Mouse (Mus musculus) hindbrain, embryonic 15.5 days (tissue): ENCODE results near the gene Ppp1r2. TPM values are rescaled to one million over a fixed set of nuclear protein-coding genes. Genes with fewer than 3 reads are reported as not detected.
"Not testable (repeated sequence)": the region's sequence is repeated elsewhere in the genome, so short reads cannot be mapped to it uniquely, and the experiment has no call there.

ENCODE experiments used
- ATAC-seq: fragments of 200-750 bp; cut with Nextera tagmentation; 2 replicates; pipeline ENCODE4 v1.8.0; 2017; ENCODE audit warnings: low read depth, moderate number of reproducible peaks, moderate TSS enrichment; ENCODE audit not compliant: low FRiP score
- H3K27ac ChIP-seq: fragments of 300-500 bp; sonication (generic); replicated peaks from 2 replicates; pipeline ENCODE4 v1.5.1; 2015; ENCODE audit warnings: mild to moderate bottlenecking, inconsistent platforms
- H3K27me3 ChIP-seq: fragments of 300-500 bp; sonication (generic); 2 replicates; pipeline ENCODE4 v1.6.1; 2015; ENCODE audit warnings: control low read depth, inconsistent platforms
- H3K36me3 ChIP-seq: fragments of 300-500 bp; sonication (generic); 2 replicates; pipeline ENCODE4 v1.6.1; 2015; ENCODE audit warnings: control low read depth, inconsistent platforms
- H3K4me1 ChIP-seq: fragments of 300-500 bp; sonication (generic); replicated peaks from 2 replicates; pipeline ENCODE4 v1.6.1; 2015; ENCODE audit warnings: control low read depth, inconsistent platforms
- H3K4me2 ChIP-seq: fragments of 300-500 bp; sonication (generic); 2 replicates; pipeline ENCODE4 v1.6.1; 2015; ENCODE audit warnings: moderate library complexity, mild to moderate bottlenecking, inconsistent platforms
- H3K4me3 ChIP-seq: fragments of 300-500 bp; sonication (generic); 2 replicates; pipeline ENCODE4 v1.5.1; 2015; ENCODE audit warnings: mild to moderate bottlenecking, inconsistent platforms
- H3K9ac ChIP-seq: fragments of 300-500 bp; sonication (generic); 2 replicates; pipeline ENCODE4 v1.6.1; 2015; ENCODE audit warnings: inconsistent platforms
- H3K9me3 ChIP-seq: fragments of 300-500 bp; sonication (generic); 2 replicates; pipeline ENCODE4 v1.6.1; 2016; ENCODE audit warnings: control low read depth, inconsistent platforms
- WGBS: fragments of 180-500 bp; shearing (Covaris S2); methylation state at CpG from one replicate; pipeline ENCODE4 v1.1.7; 2015; 5-methylcytosine and 5-hydroxymethylcytosine counted together
- polyA plus RNA-seq: library from polyadenylated mRNA; unstranded; fragments of >200 nt; fragmentation: Nextera tagmentation; extraction: Ambion mirVana; gene quantifications from 2 replicates; pipeline ENCODE4 v1.2.1, GENCODE M21; 2015

Gene Ppp1r2
- 94.0 and 100 TPM in 2 replicates for polyA plus RNA-seq

- under 1% methylated on average over 78 of the region's 83 CpGs for WGBS
- Histone ChIP-seq H3K4me2 (peak within 1 kb of the TSS; percentile 65), H3K27ac (peak within 1 kb of the TSS; percentile 86), H3K9ac (peak within 1 kb of the TSS; percentile 97), H3K27me3 (no peaks in the 10 kb centered on the region), H3K9me3 (no peaks in the 10 kb centered on the region), H3K4me1 (peaks cover 32% of the 10 kb centered on the region), H3K4me3 (peak within 1 kb of the TSS; percentile 98), H3K36me3 (no peaks in the 10 kb centered on the region)
- peak; percentile 95 for ATAC-seq
Observed at GRCm38 (mm10) chr16:31274674-31275460, at the start of gene Ppp1r2. Gene Ppp1r2, minus strand, starts transcription at chr16:31275277.

DNA sequence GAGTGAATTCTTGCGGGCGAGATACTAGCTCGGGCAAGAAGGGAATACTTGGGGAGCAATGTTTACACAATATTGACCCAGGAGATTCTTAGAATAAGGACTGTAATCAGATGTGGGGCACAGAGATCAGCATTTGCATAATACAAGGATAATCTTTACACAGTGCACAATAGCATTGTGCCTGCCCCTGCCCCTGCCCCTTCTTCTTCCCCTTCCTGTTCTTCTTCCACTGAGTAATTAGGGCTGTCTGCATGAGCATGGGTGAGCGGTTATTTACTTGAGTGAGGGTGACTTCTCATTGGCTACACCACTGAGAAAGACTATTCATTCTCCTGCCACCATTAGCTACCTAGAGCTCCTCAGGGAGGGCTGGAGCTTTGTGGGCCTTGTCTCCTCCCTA lies 46.4 kb upstream of the Ppp1r2 start:
- Histone ChIP-seq H3K4me2 (no peak overlapping the region), H3K4me1 (no peaks in the 10 kb centered on the region; the same call in 1 of the 2 replicates), H3K27me3 (no peaks in the 10 kb centered on the region), H3K4me3 (no peak overlapping the region), H3K9me3 (no peaks in the 10 kb centered on the region), H3K9ac (no peak overlapping the region), H3K36me3 (no peaks in the 10 kb centered on the region), H3K27ac (no peak overlapping the region)
- no peak for ATAC-seq
- WGBS = 64% methylated on average over 4 of the region's 4 CpGs

GRCm38 (mm10) chr16:31320954-31321353 lies 45.9 kb upstream of the Ppp1r2 start:
- H3K36me3 ChIP-seq = no peaks in the 10 kb centered on the region
- H3K27me3 ChIP-seq = no peaks in the 10 kb centered on the region
- no peak overlapping the region for H3K27ac ChIP-seq
- 84% methylated on average over 7 of the region's 7 CpGs for WGBS
- H3K9me3 ChIP-seq = no peaks in the 10 kb centered on the region
- H3K4me2 ChIP-seq = no peak overlapping the region
- no peaks in the 10 kb centered on the region; the same call in 1 of the 2 replicates for H3K4me1 ChIP-seq
- H3K4me3 ChIP-seq = no peak overlapping the region
- no peak for ATAC-seq
- H3K9ac ChIP-seq = no peak overlapping the region

GRCm38 (mm10) chr16:31319723-31320122 lies 44.6 kb upstream of the Ppp1r2 start:
- H3K9ac ChIP-seq, H3K4me1 ChIP-seq, H3K36me3 ChIP-seq, ATAC-seq, H3K4me3 ChIP-seq, H3K4me2 ChIP-seq, H3K9me3 ChIP-seq, H3K27me3 ChIP-seq, H3K27ac ChIP-seq: not testable (repeated sequence)
- WGBS = 82% methylated on average over 3 of the region's 3 CpGs

GRCm38 (mm10) chr16:31319316-31319715 lies 44.2 kb upstream of the Ppp1r2 start:
- WGBS = 86% methylated on average over 4 of the region's 4 CpGs
- no peak for ATAC-seq

DNA sequence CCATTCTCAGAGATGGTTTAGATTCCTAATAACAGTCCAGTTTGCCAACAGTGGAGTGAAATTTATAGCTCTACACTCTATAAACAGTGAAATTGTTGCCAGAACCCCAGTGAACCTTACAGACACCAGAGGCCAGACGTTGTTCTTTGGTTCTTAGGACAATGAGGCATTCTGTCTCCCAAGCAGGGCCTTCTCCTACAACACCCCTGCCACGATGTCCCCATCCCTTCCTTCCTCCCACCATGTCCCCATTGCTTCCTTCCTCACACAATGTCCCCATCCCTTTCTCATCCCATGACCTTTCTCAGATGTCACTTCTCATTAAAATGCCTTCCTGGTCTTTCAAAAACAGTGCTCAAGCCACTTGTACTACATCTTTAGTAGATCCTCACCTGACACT lies 43.3 kb upstream of the Ppp1r2 start:
- 80% methylated on average over 2 of the region's 2 CpGs for WGBS
- no peak for ATAC-seq
- Histone ChIP-seq H3K9ac (no peak overlapping the region), H3K36me3 (no peaks in the 10 kb centered on the region), H3K27me3 (no peaks in the 10 kb centered on the region), H3K4me2 (no peak overlapping the region), H3K27ac (no peak overlapping the region), H3K4me3 (no peak overlapping the region), H3K4me1 (peaks cover 6% of the 10 kb centered on the region; the same call in 1 of the 2 replicates), H3K9me3 (no peaks in the 10 kb centered on the region)

More at GRCm38 (mm10) chr16:31319316-31319715, 44.2 kb upstream of the Ppp1r2 start:
- Histone ChIP-seq H3K27me3 (no peaks in the 10 kb centered on the region), H3K9ac (no peak overlapping the region), H3K4me1 (peaks cover 6% of the 10 kb centered on the region; the same call in 1 of the 2 replicates), H3K36me3 (no peaks in the 10 kb centered on the region), H3K4me3 (no peak overlapping the region), H3K4me2 (no peak overlapping the region), H3K27ac (no peak overlapping the region), H3K9me3 (no peaks in the 10 kb centered on the region)

GRCm38 (mm10) chr16:31316246-31317143 lies 41.4 kb upstream of the Ppp1r2 start:
- not testable (repeated sequence) for H3K27me3 ChIP-seq, H3K4me3 ChIP-seq, ATAC-seq, H3K4me1 ChIP-seq, H3K9me3 ChIP-seq, H3K4me2 ChIP-seq, H3K36me3 ChIP-seq, H3K9ac ChIP-seq
- H3K27ac ChIP-seq = peak overlapping the region; percentile 63; the same call in 1 of the 2 replicates
- WGBS = 49% methylated on average over 12 of the region's 12 CpGs

GRCm38 (mm10) chr16:31315294-31315693 lies 40.2 kb upstream of the Ppp1r2 start:
- no peak overlapping the region for H3K4me2 ChIP-seq
- no peaks in the 10 kb centered on the region for H3K27me3 ChIP-seq
- WGBS = 68% methylated on average over 4 of the region's 4 CpGs
- H3K36me3 ChIP-seq = no peaks in the 10 kb centered on the region
- H3K27ac ChIP-seq = peak overlapping the region; percentile 59
- no peak overlapping the region for H3K4me3 ChIP-seq
- H3K9ac ChIP-seq = no peak overlapping the region
- no peak for ATAC-seq
- peaks cover 6% of the 10 kb centered on the region; the same call in 1 of the 2 replicates for H3K4me1 ChIP-seq
- no peaks in the 10 kb centered on the region for H3K9me3 ChIP-seq

- Histone ChIP-seq H3K4me2 (no peak within 1 kb of the TSS), H3K9ac (no peak within 1 kb of the TSS), H3K4me1 (peaks cover 6% of the 10 kb centered on the region; the same call in 1 of the 2 replicates), H3K27ac (peak within 1 kb of the TSS; percentile 59), H3K36me3 (no peaks in the 10 kb centered on the region), H3K9me3 (no peaks in the 10 kb centered on the region), H3K27me3 (no peaks in the 10 kb centered on the region), H3K4me3 (no peak within 1 kb of the TSS)
- 41% methylated on average over 9 of the region's 9 CpGs for WGBS
- no peak for ATAC-seq
Observed at GRCm38 (mm10) chr16:31314497-31315233, 39.6 kb upstream of the Ppp1r2 start, which contains the start of gene Apod. Gene Apod, minus strand, starts transcription at chr16:31314808.

DNA sequence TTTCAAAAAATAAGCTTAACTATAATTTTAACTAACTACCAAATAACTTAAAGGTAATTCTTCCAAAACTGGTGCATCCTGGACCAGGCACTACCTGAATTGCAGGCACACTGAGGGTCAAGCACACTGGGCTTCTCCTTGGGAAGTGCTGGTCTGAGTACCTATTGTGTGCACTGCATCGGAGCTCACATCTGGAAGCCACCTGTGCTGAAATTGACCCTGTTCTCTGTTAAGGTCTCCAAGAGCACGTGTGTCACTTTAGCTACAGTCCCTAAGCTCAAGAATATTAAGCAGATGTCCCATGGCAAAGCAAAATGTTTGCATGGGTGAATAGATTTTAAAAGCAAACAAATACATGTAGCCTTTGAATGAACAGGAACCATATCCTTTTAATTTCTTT lies 38.5 kb upstream of the Ppp1r2 start:
- Histone ChIP-seq H3K9ac (no peak overlapping the region), H3K36me3 (no peaks in the 10 kb centered on the region), H3K9me3 (no peaks in the 10 kb centered on the region), H3K4me2 (no peak overlapping the region), H3K4me1 (peaks cover 6% of the 10 kb centered on the region; the same call in 1 of the 2 replicates), H3K27me3 (no peaks in the 10 kb centered on the region), H3K4me3 (no peak overlapping the region), H3K27ac (no peak overlapping the region)
- ATAC-seq = no peak
- WGBS = 67% methylated on average over 2 of the region's 2 CpGs

DNA sequence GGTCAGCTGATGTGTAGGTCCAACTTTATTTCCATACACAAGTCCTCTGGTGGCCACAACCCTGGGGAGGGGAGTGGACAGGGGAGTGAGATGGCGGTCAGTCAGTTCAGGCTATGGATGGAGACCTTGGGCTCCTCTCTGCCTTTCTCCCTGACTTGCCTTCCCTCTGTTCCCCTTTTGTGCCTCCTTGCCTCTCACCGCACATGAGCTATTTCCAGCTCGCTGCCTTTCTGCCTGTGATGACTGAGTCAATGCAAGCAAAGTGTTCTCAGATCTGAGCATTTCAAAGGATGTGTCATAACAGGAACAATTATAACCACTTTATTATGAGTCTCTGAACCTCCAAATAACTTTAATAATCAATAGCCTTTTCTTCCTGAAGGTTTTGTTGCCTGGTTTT lies 37.2 kb upstream of the Ppp1r2 start:
- Histone ChIP-seq H3K9ac (no peak overlapping the region), H3K4me1 (peaks cover 6% of the 10 kb centered on the region; the same call in 1 of the 2 replicates), H3K4me2 (no peak overlapping the region), H3K27ac (no peak overlapping the region), H3K9me3 (no peaks in the 10 kb centered on the region), H3K27me3 (no peaks in the 10 kb centered on the region), H3K36me3 (no peaks in the 10 kb centered on the region), H3K4me3 (no peak overlapping the region)
- no peak for ATAC-seq
- WGBS = 62% methylated on average over 3 of the region's 3 CpGs
